Mouse (Mus musculus): ENCODE results near the gene Mbd3.
A peak's percentile ranks its signal among the peaks of the same experiment; 100 is the strongest.
"Not testable (repeated sequence)": the region's sequence is repeated elsewhere in the genome, so short reads cannot be mapped to it uniquely, and the experiment has no call there.

Gene Mbd3

GRCm38 (mm10) chr10:80369995-80370747 is 29.2 kb downstream of the Mbd3 start:
- DNase-seq (ENCODE audit: low spot score) = no peak

- no peak for DNase-seq (ENCODE audit: low spot score)
These were observed 31.0 kb downstream of the Mbd3 start for GRCm38 (mm10) chr10:80368392-80368791.

- no peak for DNase-seq (ENCODE audit: low spot score)
These were observed 31.4 kb downstream of the Mbd3 start for GRCm38 (mm10) chr10:80367954-80368353.

- DNase-seq (ENCODE audit: low spot score) = no peak
These were observed 33.6 kb downstream of the Mbd3 start for GRCm38 (mm10) chr10:80365736-80366135.

- DNase-seq (ENCODE audit: low spot score) = no peak
These were observed 35.6 kb downstream of the Mbd3 start for GRCm38 (mm10) chr10:80363734-80364133.

- no peak for DNase-seq (ENCODE audit: low spot score)
These were observed 41.2 kb downstream of the Mbd3 start for GRCm38 (mm10) chr10:80357994-80358639.

GRCm38 (mm10) chr10:80357336-80357735 is 42.0 kb downstream of the Mbd3 start:
- DNase-seq (ENCODE audit: low spot score) = no peak

- DNase-seq (ENCODE audit: low spot score) = no peak
These were observed 42.6 kb downstream of the Mbd3 start for GRCm38 (mm10) chr10:80356737-80357136.

- DNase-seq (ENCODE audit: low spot score) = no peak
These were observed 43.2 kb downstream of the Mbd3 start, which contains the start of gene Plk5 for GRCm38 (mm10) chr10:80356001-80356682. Plk5 (plus strand) TSS chr10:80356459.

- no peak for DNase-seq (ENCODE audit: low spot score)
These were observed 43.9 kb downstream of the Mbd3 start for GRCm38 (mm10) chr10:80355431-80355830.

GRCm38 (mm10) chr10:80352727-80353126 is 46.6 kb downstream of the Mbd3 start:
- no peak for DNase-seq (ENCODE audit: low spot score)

GRCm38 (mm10) chr10:80351896-80352295 is 47.5 kb downstream of the Mbd3 start:
- DNase-seq (ENCODE audit: low spot score) = no peak

- DNase-seq (ENCODE audit: low spot score) = peak; percentile 87
These were observed 49.1 kb downstream of the Mbd3 start for GRCm38 (mm10) chr10:80350292-80350691.

- DNase-seq (ENCODE audit: low spot score) = no peak
These were observed 50.4 kb downstream of the Mbd3 start for GRCm38 (mm10) chr10:80348981-80349380.

- DNase-seq (ENCODE audit: low spot score) = peak; percentile 76
These were observed 51.0 kb downstream of the Mbd3 start, which contains the start of gene Adamtsl5 for GRCm38 (mm10) chr10:80348244-80348781. Adamtsl5 (minus strand) TSS chr10:80348412.

GRCm38 (mm10) chr10:80347514-80347967 is 51.8 kb downstream of the Mbd3 start:
- no peak for DNase-seq (ENCODE audit: low spot score)

GRCm38 (mm10) chr10:80345929-80346328 is 53.4 kb downstream of the Mbd3 start:
- DNase-seq (ENCODE audit: low spot score) = not testable (repeated sequence)

- DNase-seq (ENCODE audit: low spot score) = peak; percentile 73
These were observed 54.2 kb downstream of the Mbd3 start for GRCm38 (mm10) chr10:80345122-80345521.

GRCm38 (mm10) chr10:80344131-80344661 is 55.2 kb downstream of the Mbd3 start:
- peak; percentile 92 for DNase-seq (ENCODE audit: low spot score)

GRCm38 (mm10) chr10:80343425-80343895 is 55.9 kb downstream of the Mbd3 start:
- DNase-seq (ENCODE audit: low spot score) = no peak

GRCm38 (mm10) chr10:80342749-80343424 is 56.5 kb downstream of the Mbd3 start:
- peak; percentile 76 for DNase-seq (ENCODE audit: low spot score)
